Mouse (Mus musculus) MEL (cell line): ENCODE data around the gene Ndrg2.

Experiments
- CTCF ChIP-seq, 3 experiments: IDR thresholded peaks in 2 of 3; conservative IDR thresholded peaks in 1 of 3; 2 replicates each; pipeline ENCODE4 v1.5.1; 2011 to 2012; ENCODE audit warnings: low read length in 3 of 3, low read depth in 2 of 3, mild to moderate bottlenecking in 2 of 3, improper control_type of control experiment in 1 of 3, inconsistent platforms in 1 of 3, mixed read lengths in 1 of 3, moderate library complexity in 1 of 3; ENCODE audit not compliant: control insufficient read depth in 1 of 3, insufficient read depth in 1 of 3, poor library complexity in 1 of 3, severe bottlenecking in 1 of 3
- GATA1 ChIP-seq: IDR thresholded peaks from 2 replicates; pipeline ENCODE4 v1.6.1; 2011; ENCODE audit warnings: low read depth, low read length, improper control_type of control experiment
- KAT2A ChIP-seq: conservative IDR thresholded peaks from 2 replicates; pipeline ENCODE4 v1.6.1; 2012; ENCODE audit warnings: low read depth, low read length, improper control_type of control experiment, inconsistent platforms
- MAFK ChIP-seq: IDR thresholded peaks from 2 replicates; pipeline ENCODE4 v1.6.1; 2011; ENCODE audit warnings: low read depth, mild to moderate bottlenecking, low read length, improper control_type of control experiment, borderline replicate concordance
- MAX ChIP-seq: IDR thresholded peaks from 2 replicates; pipeline ENCODE4 v1.6.1; 2011; ENCODE audit warnings: low read length, improper control_type of control experiment
- POLR2A ChIP-seq, 2 experiments: IDR thresholded peaks; 2 replicates each; pipeline ENCODE4 v1.6.1; 2011 to 2012; ENCODE audit warnings: low read length in 2 of 2, mild to moderate bottlenecking in 2 of 2, control low read depth in 1 of 2, improper control_type of control experiment in 1 of 2, low read depth in 1 of 2, moderate library complexity in 1 of 2; ENCODE audit not compliant: control insufficient read depth in 1 of 2, insufficient read depth in 1 of 2, poor library complexity in 1 of 2
- POLR2AphosphoS5 ChIP-seq: IDR thresholded peaks from 2 replicates; pipeline ENCODE4 v1.6.1; 2012; ENCODE audit warnings: low read depth, borderline replicate concordance, mild to moderate bottlenecking, inconsistent platforms, low read length, moderate library complexity, mixed read lengths
- TBP ChIP-seq: IDR thresholded peaks from 2 replicates; pipeline ENCODE4 v1.8.0; 2011; ENCODE audit warnings: low read depth, low read length, improper control_type of control experiment

GRCm38 (mm10) chr14:51913960-51914762 lies at the start of gene Ndrg2:
- TF ChIP-seq MAFK (no peak), CTCF (IDR thresholded peaks at IDR 0.05 in 2 of 3, conservative IDR thresholded peaks at IDR 0.05 in 1 of 3; ENCODE audit: control insufficient read depth in 1 of 3, insufficient read depth in 1 of 3, low read depth in 2 of 3, low read length in 3 of 3, poor library complexity in 1 of 3, severe bottlenecking in 1 of 3) (no peak), KAT2A (no peak), MAX (no peak), POLR2AphosphoS5 (no peak), TBP (no peak), GATA1 (no peak), POLR2A (IDR thresholded peaks at IDR 0.05; ENCODE audit: control insufficient read depth in 1 of 2, insufficient read depth in 1 of 2, low read depth in 1 of 2, low read length in 2 of 2, poor library complexity in 1 of 2) (no peak)
